Mouse (Mus musculus) layer of hippocampus, adult 9-11 months (tissue): ENCODE data around the gene Vps29.

Source experiments
- DNase-seq: peaks from one replicate; pipeline ENCODE4 v3.0.0; 2022

Vps29 gene

GRCm38 (mm10) chr5:122401303-122401640, 47.1 kb downstream of the Vps29 start:
- no peak for DNase-seq

GRCm38 (mm10) chr5:122402160-122402559, 48.0 kb downstream of the Vps29 start:
- DNase-seq: no peak

- DNase-seq: peak; percentile 82
These were observed 48.6 kb downstream of the Vps29 start for GRCm38 (mm10) chr5:122402772-122403171.

GRCm38 (mm10) chr5:122403362-122403761, 49.2 kb downstream of the Vps29 start:
- no peak for DNase-seq

- no peak for DNase-seq
These were observed 51.4 kb downstream of the Vps29 start for GRCm38 (mm10) chr5:122405537-122405936.

- DNase-seq: no peak
These were observed 55.8 kb downstream of the Vps29 start for GRCm38 (mm10) chr5:122409692-122410645.

GRCm38 (mm10) chr5:122411892-122412291, 57.7 kb downstream of the Vps29 start:
- DNase-seq: no peak

GRCm38 (mm10) chr5:122412826-122413225, 58.7 kb downstream of the Vps29 start:
- no peak for DNase-seq

- no peak for DNase-seq
These were observed 60.2 kb downstream of the Vps29 start for GRCm38 (mm10) chr5:122414351-122414750.
